Mouse (Mus musculus) gastrocnemius, postnatal 25 days (tissue): ENCODE data around the gene Oxct1. TPM values are rescaled to one million over a fixed set of nuclear protein-coding genes. Genes with fewer than 3 reads are reported as not detected.

ENCODE experiments used
- DNase-seq: peaks from one replicate; pipeline ENCODE4 v3.0.0; 2022
- total RNA-seq, 2 experiments: library from RNA; stranded (reverse); gene quantifications; 1 replicate in 1 of 2; 2 replicates in 1 of 2; pipeline ENCODE4 v1.2.3; 2021

Oxct1 gene
- total RNA-seq, 2 experiments from 2014 or later, result 320 to 370 TPM

GRCm38 (mm10) chr15:4028411-4028700 lies 2.2 kb downstream of the Oxct1 start:
- no peak for DNase-seq

- no peak for DNase-seq
These were observed 2.8 kb downstream of the Oxct1 start for GRCm38 (mm10) chr15:4028960-4029359.

GRCm38 (mm10) chr15:4033168-4034004 lies 7.2 kb downstream of the Oxct1 start:
- DNase-seq, result no peak

- DNase-seq, result no peak
These were observed 16.2 kb downstream of the Oxct1 start for GRCm38 (mm10) chr15:4042423-4042822.

GRCm38 (mm10) chr15:4043032-4043471 lies 16.9 kb downstream of the Oxct1 start:
- no peak for DNase-seq

GRCm38 (mm10) chr15:4056627-4057026 lies 30.4 kb downstream of the Oxct1 start:
- no peak for DNase-seq

- DNase-seq, result no peak
These were observed 37.4 kb downstream of the Oxct1 start for GRCm38 (mm10) chr15:4063574-4063973.

GRCm38 (mm10) chr15:4064013-4064412 lies 37.8 kb downstream of the Oxct1 start:
- DNase-seq, result no peak

- DNase-seq, result no peak
These were observed 38.5 kb downstream of the Oxct1 start for GRCm38 (mm10) chr15:4064694-4065093.

GRCm38 (mm10) chr15:4067273-4067990 lies 41.2 kb downstream of the Oxct1 start:
- no peak for DNase-seq

GRCm38 (mm10) chr15:4077978-4078377 lies 51.8 kb downstream of the Oxct1 start:
- no peak for DNase-seq

GRCm38 (mm10) chr15:4078785-4079184 lies 52.6 kb downstream of the Oxct1 start:
- DNase-seq, result no peak

- no peak for DNase-seq
These were observed 53.4 kb downstream of the Oxct1 start for GRCm38 (mm10) chr15:4079425-4080189.

GRCm38 (mm10) chr15:4085600-4086384 lies 59.6 kb downstream of the Oxct1 start:
- no peak for DNase-seq

- DNase-seq, result no peak
These were observed 61.3 kb downstream of the Oxct1 start for GRCm38 (mm10) chr15:4087446-4087845.

- no peak for DNase-seq
These were observed 61.7 kb downstream of the Oxct1 start for GRCm38 (mm10) chr15:4087914-4088313.

- DNase-seq, result no peak
These were observed 64.4 kb downstream of the Oxct1 start for GRCm38 (mm10) chr15:4090601-4091000.

- DNase-seq, result no peak
These were observed 66.4 kb downstream of the Oxct1 start for GRCm38 (mm10) chr15:4092586-4092985.

GRCm38 (mm10) chr15:4100341-4100921 lies 74.2 kb downstream of the Oxct1 start:
- no peak for DNase-seq

GRCm38 (mm10) chr15:4101025-4101424 lies 74.8 kb downstream of the Oxct1 start:
- DNase-seq, result no peak

- no peak for DNase-seq
These were observed 78.1 kb downstream of the Oxct1 start for GRCm38 (mm10) chr15:4104319-4104718.

GRCm38 (mm10) chr15:4105498-4105897 lies 79.3 kb downstream of the Oxct1 start:
- no peak for DNase-seq
